Mouse (Mus musculus) heart, embryonic 11.5 days (tissue): Measurements from ENCODE around the gene Mgat4d. TPM values are rescaled to one million over a fixed set of nuclear protein-coding genes. Genes with fewer than 3 reads are reported as not detected.
"Not testable (repeated sequence)": the region's sequence is repeated elsewhere in the genome, so short reads cannot be mapped to it uniquely, and the experiment has no call there.

ENCODE experiments used
- ATAC-seq: fragments of 200-750 bp; cut with Nextera tagmentation; replicated peaks from 2 replicates; pipeline ENCODE4 v1.8.0; 2017; ENCODE audit warnings: moderate library complexity; ENCODE audit not compliant: insufficient number of reproducible peaks, low FRiP score, low TSS enrichment
- H3K27ac ChIP-seq: fragments of 300-500 bp; sonication (generic); 2 replicates; pipeline ENCODE4 v1.5.1; 2014; ENCODE audit warnings: mild to moderate bottlenecking, low read depth, low read length
- H3K27me3 ChIP-seq: fragments of 300-500 bp; sonication (generic); 2 replicates; pipeline ENCODE4 v1.6.1; 2014; ENCODE audit warnings: mild to moderate bottlenecking, low read length, mixed read lengths; ENCODE audit not compliant: control insufficient read depth, insufficient read depth
- H3K36me3 ChIP-seq: fragments of 300-500 bp; sonication (generic); 2 replicates; pipeline ENCODE4 v1.6.1; 2014; ENCODE audit warnings: mild to moderate bottlenecking, low read length, moderate library complexity, mixed read lengths; ENCODE audit not compliant: control insufficient read depth, insufficient read depth
- H3K4me1 ChIP-seq: fragments of 300-500 bp; sonication (generic); 2 replicates; pipeline ENCODE4 v1.6.1; 2014; ENCODE audit warnings: low read length; ENCODE audit not compliant: control insufficient read depth, insufficient read depth
- H3K4me2 ChIP-seq: fragments of 300-500 bp; sonication (generic); 2 replicates; pipeline ENCODE4 v1.6.1; 2014; ENCODE audit warnings: mild to moderate bottlenecking, moderate library complexity
- H3K4me3 ChIP-seq: fragments of 300-500 bp; sonication (generic); 2 replicates; pipeline ENCODE4 v1.5.1; 2014; ENCODE audit warnings: low read depth, low read length
- H3K9ac ChIP-seq: fragments of 300-500 bp; sonication (generic); 2 replicates; pipeline ENCODE4 v1.6.1; 2014; ENCODE audit warnings: mild to moderate bottlenecking, low read depth, low read length, moderate library complexity
- H3K9me3 ChIP-seq: fragments of 300-500 bp; sonication (generic); replicated peaks from 2 replicates; pipeline ENCODE4 v1.6.1; 2016; ENCODE audit warnings: low read length; ENCODE audit not compliant: control insufficient read depth
- WGBS: fragments of 180-500 bp; shearing (Covaris S2); extraction: QIAGEN DNeasy Blood & Tissue Kit; methylation state at CpG from one replicate; pipeline ENCODE4 v1.1.7; 2014; ENCODE audit not compliant: insufficient replicate concordance; 5-methylcytosine and 5-hydroxymethylcytosine counted together
- polyA plus RNA-seq: library from polyadenylated mRNA; unstranded; fragments of >200 nt; fragmentation: Nextera tagmentation; extraction: Ambion mirVana; gene quantifications from 2 replicates; pipeline ENCODE4 v1.2.1, GENCODE M21; 2014

Mgat4d gene
- not detected in 2 replicates for polyA plus RNA-seq

DNA sequence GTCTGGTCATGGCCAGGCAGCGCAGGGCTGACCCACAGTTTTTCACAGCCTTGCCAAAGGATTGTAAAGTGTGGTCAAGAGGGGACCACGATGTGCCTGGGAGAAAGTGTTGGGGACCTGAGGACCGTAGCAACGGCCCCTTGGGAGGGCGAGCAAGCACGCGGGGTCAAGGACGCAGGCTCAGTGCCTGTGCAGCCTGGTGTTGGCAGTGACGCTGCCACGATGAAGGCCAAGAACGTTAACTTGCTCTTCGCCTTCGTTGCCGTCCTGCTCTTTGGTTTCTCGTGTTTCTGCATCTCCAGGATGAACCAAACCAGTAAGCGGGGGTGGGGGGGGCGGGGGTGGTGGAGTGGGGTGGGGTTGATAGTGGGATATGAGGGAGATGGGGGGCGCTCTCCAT is at the start of gene Mgat4d:
Gene Mgat4d (plus strand): TSS at position 209 of the 400 bp plus-strand sequence.
- ATAC-seq = no peak
- Histone ChIP-seq H3K4me2 (no peak within 1 kb of the TSS), H3K9me3 (no peaks in the 10 kb centered on the region), H3K27me3 (no peaks in the 10 kb centered on the region), H3K9ac (no peak within 1 kb of the TSS), H3K4me3 (no peak within 1 kb of the TSS), H3K36me3 (no peaks in the 10 kb centered on the region), H3K27ac (no peak within 1 kb of the TSS), H3K4me1 (no peaks in the 10 kb centered on the region)
- WGBS = 58% methylated on average over 18 of the region's 18 CpGs

DNA sequence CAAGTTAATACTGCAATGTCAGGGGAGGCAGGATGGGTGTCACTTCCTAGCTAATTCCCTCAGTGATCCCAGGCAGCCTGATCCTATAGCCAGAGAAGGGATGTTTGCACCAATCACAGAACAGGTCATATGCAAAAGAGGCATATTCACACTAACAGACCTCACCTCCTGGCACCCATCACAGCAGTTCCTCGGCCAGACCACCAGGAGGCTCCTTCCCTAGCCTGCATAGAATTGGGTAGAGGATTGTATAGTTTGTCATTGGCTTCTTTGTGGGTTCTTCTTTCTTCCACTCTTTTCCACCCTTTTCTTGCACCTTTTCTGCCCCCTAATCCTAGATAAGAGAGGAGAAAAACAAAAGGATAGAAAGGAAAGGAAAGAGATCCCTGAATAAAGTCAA is 48.1 kb upstream of the Mgat4d start:
- no peak overlapping the region for H3K9ac ChIP-seq
- H3K27me3 ChIP-seq = no peaks in the 10 kb centered on the region
- no peak overlapping the region for H3K4me3 ChIP-seq
- no peak overlapping the region for H3K4me2 ChIP-seq
- no peaks in the 10 kb centered on the region for H3K36me3 ChIP-seq
- H3K27ac ChIP-seq = no peak overlapping the region
- no peaks in the 10 kb centered on the region for H3K4me1 ChIP-seq
- H3K9me3 ChIP-seq = no peaks in the 10 kb centered on the region
- no peak for ATAC-seq
- 39% methylated on average over 1 of the region's 1 CpGs for WGBS

DNA sequence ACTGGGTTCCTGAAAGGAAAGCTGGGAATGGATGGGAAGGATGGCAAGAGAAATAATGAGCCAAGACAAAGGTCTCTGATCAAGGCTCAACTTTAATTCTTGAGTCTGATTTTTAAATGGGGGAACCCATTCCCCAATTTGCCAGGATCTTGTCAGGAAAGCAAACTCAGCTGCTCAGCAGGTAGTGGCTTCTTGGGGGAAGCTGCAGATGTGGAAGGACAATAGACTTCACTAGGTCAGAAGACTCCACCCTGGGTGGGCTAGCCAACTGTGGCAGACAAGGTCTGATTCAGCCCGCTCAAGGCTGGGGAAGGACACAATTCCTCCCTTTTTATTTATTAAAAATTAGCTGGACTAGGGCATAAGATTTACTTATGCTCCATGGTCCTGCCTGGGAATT is 43.3 kb upstream of the Mgat4d start:
- 74% methylated on average over 1 of the region's 1 CpGs for WGBS
- no peak overlapping the region for H3K27ac ChIP-seq
- no peak overlapping the region for H3K4me3 ChIP-seq
- H3K4me2 ChIP-seq = no peak overlapping the region
- H3K9me3 ChIP-seq = no peaks in the 10 kb centered on the region
- no peak for ATAC-seq
- no peaks in the 10 kb centered on the region for H3K36me3 ChIP-seq
- no peaks in the 10 kb centered on the region for H3K4me1 ChIP-seq
- H3K9ac ChIP-seq = no peak overlapping the region
- no peaks in the 10 kb centered on the region for H3K27me3 ChIP-seq

DNA sequence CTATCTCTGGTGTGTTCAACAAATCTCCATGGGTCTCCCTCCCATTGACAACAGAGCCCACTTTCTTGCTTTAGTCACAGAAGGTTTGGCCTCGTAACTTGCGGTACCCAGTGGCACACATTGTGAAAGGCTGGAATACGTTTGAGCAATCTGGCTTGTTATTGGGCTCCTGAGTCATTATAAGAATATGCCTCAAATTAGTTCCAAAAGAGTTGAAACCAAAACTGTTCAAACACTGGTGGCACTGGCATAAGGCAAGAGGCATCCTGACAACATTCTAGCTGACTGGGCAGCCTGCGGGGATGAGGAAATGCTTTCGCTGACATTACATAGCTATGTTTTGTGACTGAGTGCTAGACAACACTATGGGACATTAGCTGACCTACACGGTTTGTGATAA is 38.4 kb upstream of the Mgat4d start:
- Histone ChIP-seq H3K4me1 (no peaks in the 10 kb centered on the region), H3K27ac (no peak overlapping the region), H3K4me3 (no peak overlapping the region), H3K36me3 (no peaks in the 10 kb centered on the region), H3K4me2 (no peak overlapping the region), H3K9me3 (no peaks in the 10 kb centered on the region), H3K9ac (no peak overlapping the region), H3K27me3 (no peaks in the 10 kb centered on the region)
- 84% methylated on average over 6 of the region's 6 CpGs for WGBS
- no peak for ATAC-seq

DNA sequence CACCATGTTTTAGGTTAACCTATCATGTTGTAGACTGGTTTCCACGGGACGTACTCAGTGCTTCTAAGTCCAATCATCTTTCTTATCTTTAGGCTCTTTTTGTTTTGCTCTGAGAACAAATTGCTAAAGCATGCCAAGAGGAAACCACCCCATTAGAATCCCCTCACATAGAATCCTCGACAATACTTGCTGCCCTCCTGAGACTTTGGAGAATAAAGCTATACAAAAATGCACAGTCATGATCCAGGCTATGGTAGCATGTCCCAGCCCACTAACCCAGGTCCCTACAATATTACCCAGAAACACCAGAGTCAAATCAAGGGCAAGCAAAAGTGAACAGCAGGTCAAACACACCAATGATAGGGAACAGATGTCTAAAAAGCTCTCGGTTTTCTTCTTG is 33.2 kb upstream of the Mgat4d start:
- H3K9me3 ChIP-seq, H3K4me2 ChIP-seq, H3K9ac ChIP-seq, H3K27me3 ChIP-seq, H3K4me1 ChIP-seq, ATAC-seq, H3K27ac ChIP-seq, H3K4me3 ChIP-seq, H3K36me3 ChIP-seq: not testable (repeated sequence)
- WGBS = 82% methylated on average over 4 of the region's 4 CpGs

DNA sequence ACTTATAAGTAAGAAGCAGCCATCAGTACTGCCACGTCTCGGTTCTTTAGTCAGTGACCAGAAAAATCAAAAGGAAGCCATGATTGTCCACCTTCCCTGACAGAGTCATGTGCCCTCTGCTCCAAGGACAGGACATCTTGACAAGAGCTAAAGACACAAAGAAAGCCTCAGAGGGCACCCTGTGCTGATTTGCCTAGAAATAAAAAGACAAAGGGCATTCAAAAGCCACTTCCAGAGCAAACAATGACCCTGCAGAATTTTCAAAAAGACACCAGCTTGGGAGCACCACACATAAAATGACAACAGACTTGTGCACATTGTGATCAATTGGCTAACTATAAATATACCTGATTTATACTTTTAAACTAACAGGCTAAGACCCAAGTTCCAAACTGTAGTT is 32.6 kb upstream of the Mgat4d start:
- WGBS = 84% methylated on average over 2 of the region's 2 CpGs
- H3K9ac ChIP-seq = no peak overlapping the region
- H3K4me3 ChIP-seq = no peak overlapping the region
- ATAC-seq = no peak
- no peak overlapping the region for H3K27ac ChIP-seq
- peaks cover 3% of the 10 kb centered on the region; the same call in 1 of the 2 replicates for H3K36me3 ChIP-seq
- H3K4me2 ChIP-seq = no peak overlapping the region
- H3K9me3 ChIP-seq = no peaks in the 10 kb centered on the region
- no peaks in the 10 kb centered on the region for H3K4me1 ChIP-seq
- H3K27me3 ChIP-seq = no peaks in the 10 kb centered on the region

DNA sequence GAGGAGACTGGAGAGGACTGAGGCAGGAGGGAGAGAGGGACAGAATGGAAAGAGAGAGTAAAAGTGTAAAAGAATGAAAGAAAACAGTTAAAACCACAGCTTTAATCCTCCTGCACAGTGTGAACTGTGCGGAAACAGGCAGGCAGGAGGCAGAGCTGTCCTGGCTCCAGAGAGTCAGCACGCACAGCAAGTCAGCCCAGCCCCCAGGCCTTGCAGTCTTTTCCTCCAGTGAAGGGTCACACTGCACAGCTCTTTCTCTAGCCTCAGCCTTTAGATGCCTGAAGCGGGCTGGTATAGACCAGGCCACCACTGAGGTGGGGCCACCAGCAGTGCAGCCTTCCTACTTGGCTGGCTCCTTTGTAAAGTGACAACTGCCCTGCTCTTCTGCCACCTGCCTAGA is 27.7 kb upstream of the Mgat4d start:
- Histone ChIP-seq H3K36me3 (peaks cover 3% of the 10 kb centered on the region), H3K9ac (no peak overlapping the region), H3K27ac (no peak overlapping the region), H3K9me3 (no peaks in the 10 kb centered on the region), H3K4me2 (no peak overlapping the region), H3K27me3 (no peaks in the 10 kb centered on the region), H3K4me1 (no peaks in the 10 kb centered on the region), H3K4me3 (no peak overlapping the region)
- no peak for ATAC-seq
- 70% methylated on average over 3 of the region's 3 CpGs for WGBS

DNA sequence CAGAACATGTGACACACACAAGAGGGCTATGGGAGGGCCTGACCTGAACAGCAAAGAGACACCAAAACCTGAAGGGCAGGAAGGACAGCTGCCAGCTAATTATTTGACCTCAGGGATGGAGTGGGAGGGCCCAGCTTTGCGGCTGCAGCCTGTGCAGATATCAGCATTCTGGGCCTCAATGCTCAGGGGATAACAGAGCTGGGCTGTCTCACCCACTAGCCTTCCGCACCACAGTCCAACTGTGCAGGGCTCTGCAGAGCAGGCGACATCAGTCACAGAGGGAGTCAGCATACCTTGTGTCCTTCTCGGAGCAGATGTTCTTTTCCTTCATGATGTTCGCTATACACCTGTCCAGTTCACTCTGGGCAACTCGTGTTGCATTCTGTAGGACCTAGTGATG is 25.9 kb upstream of the Mgat4d start:
- H3K4me1 ChIP-seq = no peaks in the 10 kb centered on the region
- H3K27ac ChIP-seq = no peak overlapping the region
- WGBS = 88% methylated on average over 6 of the region's 6 CpGs
- no peak overlapping the region for H3K9ac ChIP-seq
- H3K4me3 ChIP-seq = no peak overlapping the region
- H3K36me3 ChIP-seq = no peaks in the 10 kb centered on the region; the same call in 1 of the 2 replicates
- H3K9me3 ChIP-seq = no peaks in the 10 kb centered on the region
- H3K27me3 ChIP-seq = no peaks in the 10 kb centered on the region
- no peak overlapping the region for H3K4me2 ChIP-seq
- no peak for ATAC-seq

DNA sequence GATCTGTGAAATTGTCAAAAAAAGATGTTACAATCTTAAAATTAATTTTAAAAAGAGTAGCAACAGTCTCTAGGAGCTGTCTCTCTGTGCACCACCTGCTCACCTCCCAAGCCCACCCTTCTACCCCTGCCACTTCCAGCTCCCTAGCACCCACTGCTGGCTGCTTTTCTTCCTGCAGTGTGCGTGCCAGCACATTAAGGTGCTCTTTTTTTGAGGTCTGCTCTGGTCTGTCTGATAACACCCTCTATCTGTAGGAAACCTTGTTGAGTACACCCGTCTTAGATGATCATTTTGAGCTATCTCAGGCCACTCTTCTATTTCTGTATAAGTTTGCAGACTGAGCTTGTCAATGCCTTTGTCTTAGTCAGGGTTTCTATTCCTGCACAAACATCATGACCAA is 25.2 kb upstream of the Mgat4d start:
- 79% methylated on average over 2 of the region's 2 CpGs for WGBS

More for the DNA sequence above, 25.2 kb upstream of the Mgat4d start:
- H3K27ac ChIP-seq = no peak overlapping the region
- no peak overlapping the region for H3K4me2 ChIP-seq
- H3K4me3 ChIP-seq = no peak overlapping the region
- no peaks in the 10 kb centered on the region for H3K9me3 ChIP-seq
- ATAC-seq = no peak
- H3K9ac ChIP-seq = no peak overlapping the region
- no peaks in the 10 kb centered on the region for H3K27me3 ChIP-seq
- no peaks in the 10 kb centered on the region; the same call in 1 of the 2 replicates for H3K36me3 ChIP-seq
- no peaks in the 10 kb centered on the region for H3K4me1 ChIP-seq
